Mouse (Mus musculus) embryo, embryonic 9.5 days (tissue): ENCODE measurements at regions not wholly inside any gene's neighbourhood (a gene's known extent, or its start where the extent isn't known, plus 50 kb on each side); places are given as distances from the start of the nearest gene placed in this dataset.
A peak's percentile ranks its signal among the peaks of the same experiment; 100 is the strongest.

Source experiments
- DNase-seq: peaks from one replicate; pipeline ENCODE4 v3.0.0-alpha.2; 2017; ENCODE audit errors: extremely low spot score

GRCm38 (mm10) chr11:105538421-105539210 is 51.2 kb upstream of the Tanc2 start:
- DNase-seq, result no peak

- no peak for DNase-seq
Observed at GRCm38 (mm10) chr11:105532616-105533015, 57.2 kb upstream of the Tanc2 start.

DNA sequence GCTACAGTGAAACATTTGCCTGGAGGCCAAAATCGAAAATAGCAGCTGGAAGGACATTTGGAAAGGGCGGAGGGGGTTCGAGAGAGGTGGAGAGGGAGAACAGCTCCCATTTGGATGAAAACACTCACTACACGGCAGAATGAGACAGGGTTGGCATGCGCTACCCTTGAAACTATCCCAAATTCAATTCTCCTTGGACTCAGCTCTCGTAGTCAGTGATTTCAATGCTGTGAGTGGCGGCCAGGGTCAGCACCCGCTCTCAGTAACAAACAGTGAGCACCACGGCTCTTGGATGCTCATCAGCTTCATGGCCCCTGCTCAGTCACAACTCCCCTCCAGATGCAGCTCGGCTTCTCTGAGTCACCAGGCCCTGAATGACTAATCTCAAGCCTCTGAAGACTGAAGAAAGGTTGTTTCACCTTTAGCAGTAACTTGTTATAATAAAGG is 59.1 kb upstream of the Tanc2 start:
- no peak for DNase-seq

- DNase-seq, result no peak
Observed at GRCm38 (mm10) chr11:105526066-105526465, 63.7 kb upstream of the Tanc2 start.

- peak; percentile 30 for DNase-seq
Observed at GRCm38 (mm10) chr11:105525608-105526007, 64.2 kb upstream of the Tanc2 start.

- DNase-seq, result peak; percentile 36
Observed at GRCm38 (mm10) chr11:105524400-105524799, 65.4 kb upstream of the Tanc2 start.

DNA sequence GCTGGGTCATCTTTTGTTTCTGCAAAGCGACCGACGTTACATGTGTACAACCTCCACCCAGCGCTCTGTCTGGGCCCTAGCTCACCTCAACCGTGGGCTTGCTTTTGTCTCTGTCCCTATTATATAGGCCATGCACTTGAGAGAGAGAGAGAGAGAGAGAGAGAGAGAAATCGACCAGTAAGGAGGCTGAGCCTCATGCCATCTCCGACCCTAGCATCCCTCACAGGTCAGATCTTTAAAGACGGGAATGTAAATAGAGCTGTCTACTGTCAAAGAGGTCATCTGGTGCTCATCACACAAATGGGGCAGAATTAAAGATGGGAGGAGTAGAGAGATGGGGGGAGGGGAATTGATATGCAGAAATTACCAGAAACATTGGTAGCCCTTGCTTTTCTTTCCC is 66.0 kb upstream of the Tanc2 start:
- peak; percentile 48 for DNase-seq

DNA sequence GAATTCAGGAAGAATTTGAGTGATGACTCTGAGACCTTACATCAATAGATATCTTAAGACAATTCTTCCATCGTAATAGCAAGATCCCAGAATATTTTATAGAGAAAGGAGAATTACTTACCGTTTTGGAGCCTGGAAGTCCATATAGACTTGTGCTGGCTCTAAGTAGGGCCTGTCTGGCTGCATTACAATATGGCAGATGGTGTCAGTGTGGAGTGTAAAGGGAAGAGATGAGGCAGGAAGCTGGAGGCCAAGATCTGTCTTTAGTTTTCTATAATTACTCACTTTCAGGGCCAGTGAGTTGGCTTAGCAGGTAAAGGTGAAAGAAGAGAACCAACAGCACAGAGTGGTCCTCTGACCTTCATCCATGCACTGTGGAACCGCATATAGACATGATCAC is 63.9 kb upstream of the March10 start:
- DNase-seq, result no peak

DNA sequence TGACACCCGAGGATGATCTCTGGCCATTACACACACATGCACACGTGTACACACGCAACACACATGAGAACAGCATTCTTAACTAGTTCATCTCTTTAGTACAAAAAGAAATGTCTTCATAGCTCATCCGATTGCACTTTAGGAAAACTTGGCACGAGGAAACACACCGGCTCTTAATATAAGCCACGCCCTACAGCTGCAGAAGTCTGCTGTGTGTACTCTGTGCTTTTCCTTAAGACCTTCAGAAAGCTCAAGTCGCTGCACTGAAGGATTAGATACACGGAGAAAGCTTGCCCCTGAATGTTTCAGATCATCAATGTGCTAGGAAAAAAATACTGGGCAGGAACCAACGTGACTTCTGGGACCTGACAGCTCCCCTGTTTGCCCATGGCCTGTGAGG is 56.7 kb upstream of the March10 start:
- no peak for DNase-seq

DNA sequence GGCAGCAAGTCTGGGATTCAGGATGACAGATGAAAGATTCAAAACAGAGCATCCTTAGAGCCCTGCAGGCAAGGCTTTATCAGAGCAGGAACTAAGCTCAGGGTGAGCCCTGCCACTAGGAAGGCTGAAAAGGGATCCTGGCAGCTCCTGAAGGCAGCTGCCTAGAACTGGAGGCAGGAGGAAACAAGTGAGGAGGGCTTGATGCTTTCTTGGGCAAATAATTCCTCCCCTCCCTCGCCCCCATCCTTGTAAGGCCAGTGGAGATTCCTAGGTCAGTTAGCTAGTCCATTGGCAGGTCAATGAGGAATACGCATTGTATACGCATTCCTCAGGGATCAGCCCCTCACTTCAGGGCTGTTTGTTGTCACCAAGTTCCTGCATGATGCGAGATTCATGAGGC is 54.1 kb upstream of the March10 start:
- DNase-seq, result no peak

GRCm38 (mm10) chr11:105510056-105510455 is 53.5 kb upstream of the March10 start:
- no peak for DNase-seq

- no peak for DNase-seq
Observed at GRCm38 (mm10) chr11:105508660-105509038, 52.1 kb upstream of the March10 start.

DNA sequence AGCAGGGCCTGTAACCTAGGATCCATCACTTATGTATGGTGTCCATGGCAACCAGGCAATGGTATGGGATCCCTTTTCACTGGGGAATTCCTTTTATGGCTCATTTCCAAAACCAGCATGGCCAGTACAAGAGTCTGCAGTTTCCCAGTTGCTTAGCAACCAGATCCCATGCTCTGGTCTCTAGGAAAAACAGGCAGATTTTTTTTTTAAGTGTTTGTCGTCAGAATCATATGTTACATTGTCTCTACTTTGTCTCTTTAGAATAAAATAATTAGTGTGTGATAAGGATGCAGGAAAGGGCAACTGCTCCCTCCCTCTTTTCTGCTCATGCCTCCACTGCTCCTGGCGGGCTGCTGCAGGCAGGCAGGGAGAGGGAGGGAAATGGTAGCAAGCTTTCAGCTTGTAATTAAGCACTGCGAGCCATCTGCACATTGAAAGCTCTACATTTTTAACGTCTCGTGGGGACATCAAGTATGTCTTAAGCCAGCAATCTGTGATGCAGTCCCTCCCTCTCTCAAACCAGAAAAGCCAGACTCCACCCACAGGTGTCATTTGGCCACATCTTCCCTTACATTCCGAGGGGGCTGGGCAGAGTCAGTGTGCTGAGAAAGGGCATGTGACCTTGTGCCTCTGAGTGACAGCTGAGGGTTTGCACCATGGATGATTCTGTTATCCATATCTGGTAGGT is 51.6 kb upstream of the March10 start:
- peak; percentile 76 for DNase-seq

DNA sequence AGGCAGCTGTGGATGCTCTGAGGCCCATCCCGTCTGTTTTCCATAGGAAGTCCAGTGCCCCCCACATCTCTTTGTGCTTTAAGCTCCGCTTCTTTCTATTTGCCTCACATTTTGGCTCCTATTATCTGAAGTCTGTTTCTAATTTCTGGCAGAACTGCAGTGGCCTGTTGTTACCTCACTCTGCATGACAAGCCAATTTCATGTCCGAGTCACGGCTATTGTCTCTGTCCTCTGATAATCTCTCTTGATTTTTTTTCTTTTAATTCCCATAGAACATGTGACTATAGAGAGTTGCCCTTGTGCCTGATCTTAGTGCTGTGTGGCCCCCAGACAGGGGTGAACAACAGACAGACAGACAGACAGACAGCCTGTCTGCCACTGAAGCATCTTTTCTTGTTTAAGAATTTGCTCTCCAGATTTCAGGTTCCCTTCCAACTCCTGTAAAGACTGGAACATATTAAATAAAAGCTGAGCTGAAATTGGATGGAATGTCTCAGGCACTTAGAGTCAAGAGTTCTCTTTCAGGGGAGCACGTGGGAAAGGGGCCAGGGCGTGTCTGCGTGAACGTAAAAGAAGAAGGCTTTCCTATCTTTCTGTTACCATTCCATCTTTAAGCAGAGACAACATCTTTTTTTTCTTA is 50.9 kb upstream of the March10 start:
- DNase-seq, result peak; percentile 28
